ENCODE assay signal across 24 mouse cellular contexts in genomic region chrX:101120546-101120945, GRCm38 (mm10). TPM values are rescaled to one million over a fixed set of nuclear protein-coding genes. Genes with fewer than 3 reads are reported as not detected.
DNase-seq lines count a peak whose midpoint lies in the region; ATAC-seq and TF ChIP-seq lines count a peak whose summit lies in the region.
"Had no signal": no experiment of that assay in that cellular context is flagged by ENCODE, and none has a peak within 500 bp of the region (broad histone marks: within the 10 kb centered on the region; RNA-seq: fewer than 3 reads in every experiment).

No protein-coding gene starts in this region.

- WGBS in heart, postnatal 0 days: 24% methylated on average over 1 of the region's 1 CpGs
- 41% methylated on average over 1 of the region's 1 CpGs for WGBS in lung, embryonic 14.5 days
- WGBS in stomach, postnatal 0 days: 42% methylated on average over 1 of the region's 1 CpGs

- no peak overlapping the region for H3K9ac ChIP-seq in heart, postnatal 0 days (replicated peaks; ENCODE audit: low read depth, low read length)
- no peak overlapping the region for H3K9ac ChIP-seq in lung, embryonic 14.5 days
- H3K9ac ChIP-seq in stomach, postnatal 0 days (ENCODE audit: low read length): no peak overlapping the region
- H3K9ac ChIP-seq: forebrain, embryonic 12.5 days; liver, embryonic 12.5 days; lung, embryonic 15.5 days; midbrain, embryonic 12.5 days; neural tube, embryonic 15.5 days had no signal

- no peak overlapping the region for H3K27ac ChIP-seq in heart, postnatal 0 days (ENCODE audit: low read depth)
- no peak overlapping the region for H3K27ac ChIP-seq in lung, embryonic 14.5 days (ENCODE audit: low read depth)
- no peak overlapping the region for H3K27ac ChIP-seq in stomach, postnatal 0 days (replicated peaks)
- H3K27ac ChIP-seq: forebrain, embryonic 12.5 days; liver, embryonic 12.5 days; lung, embryonic 15.5 days; midbrain, embryonic 12.5 days; neural tube, embryonic 15.5 days had no signal

- no peaks in the 10 kb centered on the region for H3K9me3 ChIP-seq in heart, postnatal 0 days (replicated peaks; ENCODE audit: control insufficient read depth, low read length)
- H3K9me3 ChIP-seq in lung, embryonic 14.5 days (ENCODE audit: low read depth, low read length): no peaks in the 10 kb centered on the region
- no peaks in the 10 kb centered on the region for H3K9me3 ChIP-seq in stomach, postnatal 0 days (ENCODE audit: control insufficient read depth, low read length)
- H3K9me3 ChIP-seq: forebrain, embryonic 12.5 days; liver, embryonic 12.5 days; lung, embryonic 15.5 days; midbrain, embryonic 12.5 days; neural tube, embryonic 15.5 days had no signal

- H3K4me1 ChIP-seq in heart, postnatal 0 days (ENCODE audit: control insufficient read depth, insufficient read depth): no peaks in the 10 kb centered on the region
- H3K4me1 ChIP-seq in lung, embryonic 14.5 days (ENCODE audit: insufficient read depth): no peaks in the 10 kb centered on the region
- no peaks in the 10 kb centered on the region for H3K4me1 ChIP-seq in stomach, postnatal 0 days (replicated peaks; ENCODE audit: control insufficient read depth, insufficient read depth)
- H3K4me1 ChIP-seq: forebrain, embryonic 12.5 days; liver, embryonic 12.5 days; lung, embryonic 15.5 days; midbrain, embryonic 12.5 days; neural tube, embryonic 15.5 days had no signal

- H3K36me3 ChIP-seq in heart, postnatal 0 days (replicated peaks; ENCODE audit: control insufficient read depth, insufficient read depth, low read length): no peaks in the 10 kb centered on the region
- H3K36me3 ChIP-seq in lung, embryonic 14.5 days (ENCODE audit: insufficient read depth): no peaks in the 10 kb centered on the region
- H3K36me3 ChIP-seq in stomach, postnatal 0 days (ENCODE audit: control insufficient read depth, insufficient read depth, low read length): no peaks in the 10 kb centered on the region
- H3K36me3 ChIP-seq: forebrain, embryonic 12.5 days; liver, embryonic 12.5 days; lung, embryonic 15.5 days; midbrain, embryonic 12.5 days; neural tube, embryonic 15.5 days had no signal

- TF ChIP-seq CTCF in heart, postnatal 0 days (IDR thresholded peaks at IDR 0.05; ENCODE audit: low read depth): peak; percentile 45
- no peak for TF ChIP-seq CTCF in lung, embryonic 14.5 days (IDR thresholded peaks at IDR 0.05; ENCODE audit: low read depth)
- peak; percentile 66 for TF ChIP-seq CTCF in stomach, postnatal 0 days (IDR thresholded peaks at IDR 0.05; ENCODE audit: low read depth)

- no peak for ATAC-seq in heart, postnatal 0 days (ENCODE audit: insufficient read depth, low read depth)
- no peak for ATAC-seq in lung, embryonic 14.5 days (ENCODE audit: insufficient read depth)
- ATAC-seq in stomach, postnatal 0 days (ENCODE audit: low FRiP score, low TSS enrichment): no peak
- ATAC-seq: activated CD4-positive, CD25-positive, alpha-beta regulatory T cell, adult 4 months; hindbrain, embryonic 16.5 days; liver, embryonic 12.5 days had no signal

- no peak for TF ChIP-seq EP300 in heart, postnatal 0 days (IDR thresholded peaks at IDR 0.05; ENCODE audit: low read depth)
- TF ChIP-seq EP300 in stomach, postnatal 0 days (optimal IDR thresholded peaks at IDR 0.05): no peak

- H3K4me3 ChIP-seq in heart, postnatal 0 days (ENCODE audit: low read depth, low read length): no peak overlapping the region
- no peak overlapping the region for H3K4me3 ChIP-seq in lung, embryonic 14.5 days (ENCODE audit: low read depth, low read length)
- H3K4me3 ChIP-seq in stomach, postnatal 0 days (ENCODE audit: low read depth, low read length): no peak overlapping the region
- H3K4me3 ChIP-seq: forebrain, embryonic 12.5 days; liver, embryonic 12.5 days; lung, embryonic 15.5 days; midbrain, embryonic 12.5 days; neural tube, embryonic 15.5 days had no signal

- DNase-seq in heart, postnatal 0 days (ENCODE audit: low spot score): no peak
- no peak for DNase-seq in heart, adult 9 months (ENCODE audit: low spot score in 2 of 2)
- peak; percentile 9 for DNase-seq in lung, embryonic 14.5 days
- DNase-seq in lung, postnatal 4 days: no peak
- peak; percentile 1 for DNase-seq in Muller cell, postnatal 12 days (ENCODE audit: inconsistent ontology term)
- no peak for DNase-seq in stomach, postnatal 0 days (ENCODE audit: low spot score)
- no peak for DNase-seq in gastrocnemius, adult 8-10 months (ENCODE audit: low spot score in 2 of 2)
- DNase-seq: adrenal gland, postnatal 14 days; cerebellum, adult 18-20 months; cerebellum, postnatal 36 days; heart, postnatal 4 days; kidney, adult 18-20 months; kidney, postnatal 25 days; right cerebral cortex, postnatal 14 days; thymus, adult 18-20 months; thymus, postnatal 4 days had no signal

- no peak overlapping the region for H3K4me2 ChIP-seq in heart, postnatal 0 days (ENCODE audit: low read depth, low read length)
- H3K4me2 ChIP-seq in lung, embryonic 14.5 days: no peak overlapping the region
- H3K4me2 ChIP-seq in stomach, postnatal 0 days (replicated peaks; ENCODE audit: low read depth): no peak overlapping the region
- H3K4me2 ChIP-seq: forebrain, embryonic 12.5 days; liver, embryonic 12.5 days; lung, embryonic 15.5 days; midbrain, embryonic 12.5 days; neural tube, embryonic 15.5 days had no signal

- H3K27me3 ChIP-seq in heart, postnatal 0 days (ENCODE audit: control insufficient read depth, insufficient read depth, low read length): no peaks in the 10 kb centered on the region
- H3K27me3 ChIP-seq in lung, embryonic 14.5 days (ENCODE audit: insufficient read depth, low read length): no peaks in the 10 kb centered on the region
- H3K27me3 ChIP-seq in stomach, postnatal 0 days (ENCODE audit: control insufficient read depth, insufficient read depth, low read length): no peaks in the 10 kb centered on the region
- H3K27me3 ChIP-seq: forebrain, embryonic 12.5 days; liver, embryonic 12.5 days; lung, embryonic 15.5 days; midbrain, embryonic 12.5 days; neural tube, embryonic 15.5 days had no signal

RNA-seq across cellular contexts. Expression of gene Slc7a3, which starts 34.7 kb away (rescaled TPM):
- total RNA-seq in heart, postnatal 0 days (2014; rRNA removed; ENCODE audit: low replicate concordance): 2.2 TPM in 1 of 2 replicates, not detected in the other
- 0.14 and 0.22 TPM in 2 replicates for polyA plus RNA-seq in heart, postnatal 0 days (2015; fragmentation: Nextera tagmentation; extraction: Ambion mirVana)
- 0.81 and 1.2 TPM in 2 replicates for polyA plus RNA-seq in lung, embryonic 14.5 days (2014; fragmentation: Nextera tagmentation; extraction: Ambion mirVana)
- polyA plus RNA-seq in stomach, postnatal 0 days (2015; fragmentation: Nextera tagmentation; extraction: Ambion mirVana): 1.8 and 2.1 TPM in 2 replicates
- not detected for total RNA-seq in gastrocnemius, adult 8-10 months (2022)
- total RNA-seq: granulocyte monocyte progenitor cell, adult 5-6 weeks; heart, postnatal 4 days had no signal
- polyA plus RNA-seq: activated CD4-positive, CD25-positive, alpha-beta regulatory T cell, adult 4 months had no signal

Comparison
In these comparisons a context has a peak if more than half of its experiments do, and no peak if none do; other contexts are left out.
1. DNase-seq: peak in lung, embryonic 14.5 days (single experiment) and Muller cell, postnatal 12 days (single experiment); none in heart, postnatal 0 days (single experiment), heart, adult 9 months (0 of 2), lung, postnatal 4 days (0 of 2), stomach, postnatal 0 days (single experiment) and gastrocnemius, adult 8-10 months (0 of 2).